Comparison of ENCODE assay signal across 33 mouse cellular contexts in the genomic region with DNA sequence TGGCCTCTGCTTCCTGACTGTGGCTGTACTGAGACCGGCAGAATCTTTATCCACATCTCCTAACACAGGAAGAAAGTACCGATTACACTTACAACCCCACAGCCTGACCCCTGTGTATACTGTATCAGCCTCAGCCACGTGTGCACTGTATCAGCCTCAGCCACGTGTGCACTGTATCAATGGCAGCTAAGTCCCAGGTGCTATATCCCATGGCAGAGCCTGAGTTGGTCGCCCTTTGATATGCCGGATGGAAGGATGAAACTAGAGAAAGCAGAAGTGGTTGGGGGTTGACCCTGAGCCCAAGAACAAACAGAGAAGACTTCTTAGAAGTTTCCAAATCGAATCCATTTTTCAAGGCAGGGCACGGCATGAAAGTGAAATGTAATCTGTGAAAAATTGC. TPM values are rescaled to one million over a fixed set of nuclear protein-coding genes. Genes with fewer than 3 reads are reported as not detected.
DNase-seq lines count a peak whose midpoint lies in the region; ATAC-seq and TF ChIP-seq lines count a peak whose summit lies in the region.
"Had no signal": no experiment of that assay in that cellular context is flagged by ENCODE, and none has a peak within 500 bp of the region (broad histone marks: within the 10 kb centered on the region; RNA-seq: fewer than 3 reads in every experiment).

No protein-coding gene starts in this region.

- no peak overlapping the region for H3K9ac ChIP-seq in kidney, embryonic 15.5 days
- H3K9ac ChIP-seq in CH12.LX (ENCODE audit: insufficient read depth, low read depth) = no peak overlapping the region
- no peak overlapping the region for H3K9ac ChIP-seq in embryonic facial prominence, embryonic 12.5 days
- H3K9ac ChIP-seq: heart, embryonic 12.5 days; hindbrain, embryonic 15.5 days; limb, embryonic 12.5 days; liver, embryonic 15.5 days; lung, embryonic 14.5 days; midbrain, embryonic 12.5 days; neural tube, embryonic 12.5 days had no signal

- H3K4me3 ChIP-seq in kidney, embryonic 15.5 days (replicated peaks) = no peak overlapping the region
- H3K4me3 ChIP-seq in CH12.LX (replicated peaks in 1 of 3; ENCODE audit: low read depth in 2 of 3, low read length in 2 of 3, poor library complexity in 1 of 3) = no peak overlapping the region
- no peak overlapping the region for H3K4me3 ChIP-seq in embryonic facial prominence, embryonic 12.5 days
- H3K4me3 ChIP-seq in megakaryocyte, embryonic 14.5 days (replicated peaks) = peak overlapping the region; percentile 69
- H3K4me3 ChIP-seq: heart, adult 2 months; heart, embryonic 12.5 days; hindbrain, embryonic 15.5 days; layer of hippocampus, adult 2 months; limb, embryonic 12.5 days; liver, embryonic 15.5 days; midbrain, embryonic 12.5 days; neural tube, embryonic 12.5 days had no signal

- in situ Hi-C loops in CH12.LX (cut with MboI; ENCODE audit: low pct_ligation_motif_present, low pct_unique_long_range_greater_than_20kb, low sequenced_read_pairs) = no loop called here

- no peak overlapping the region for H3K4me2 ChIP-seq in kidney, embryonic 15.5 days
- peak overlapping the region; percentile 57; the same call in 1 of the 2 replicates for H3K4me2 ChIP-seq in CH12.LX (ENCODE audit: insufficient read depth, low read depth, poor library complexity, severe bottlenecking)
- H3K4me2 ChIP-seq in embryonic facial prominence, embryonic 12.5 days (replicated peaks) = no peak overlapping the region
- H3K4me2 ChIP-seq: heart, embryonic 12.5 days; hindbrain, embryonic 15.5 days; limb, embryonic 12.5 days; liver, embryonic 15.5 days; lung, embryonic 14.5 days; midbrain, embryonic 12.5 days; neural tube, embryonic 12.5 days had no signal

- no peak for TF ChIP-seq RAD21 in CH12.LX (IDR thresholded peaks at IDR 0.05; ENCODE audit: low read depth, low read length)

- no peaks in the 10 kb centered on the region for H3K79me2 ChIP-seq in CH12.LX (replicated peaks; ENCODE audit: control insufficient read depth, extremely low read depth, insufficient read depth, poor library complexity, severe bottlenecking)

- DNase-seq in kidney, postnatal 25 days = no peak
- peak; percentile 40 for DNase-seq in CH12.LX (ENCODE audit: extremely low read depth)
- no peak for DNase-seq in left cerebral cortex, postnatal 14 days (ENCODE audit: low spot score in 2 of 2)
- DNase-seq: adrenal gland, postnatal 10 days; cerebellum, adult 8-10 months; cerebellum, postnatal 25 days; gastrocnemius, postnatal 25 days; heart, adult 2 months; kidney, adult 18-20 months; kidney, postnatal 36 days; lung, embryonic 14.5 days; lung, postnatal 14 days; right cerebral cortex, postnatal 4 days; thymus, adult 18-20 months; thymus, postnatal 36 days had no signal

- WGBS in kidney, embryonic 15.5 days = 39% methylated on average over 8 of the region's 8 CpGs
- 29% methylated on average over 8 of the region's 8 CpGs for WGBS in embryonic facial prominence, embryonic 12.5 days

- dilution Hi-C loops in CH12.LX (cut with MboI; ENCODE audit: extremely low pct_ligation_motif_present, extremely low pct_unique_long_range_greater_than_20kb, low sequenced_read_pairs) = no loop called here

- TF ChIP-seq POLR2A in CH12.LX (IDR thresholded peaks at IDR 0.05; ENCODE audit: low read depth, low read length) = no peak

- H3K9me3 ChIP-seq in kidney, embryonic 15.5 days (replicated peaks) = no peaks in the 10 kb centered on the region
- H3K9me3 ChIP-seq in CH12.LX (replicated peaks; ENCODE audit: low read length) = no peaks in the 10 kb centered on the region
- H3K9me3 ChIP-seq in embryonic facial prominence, embryonic 12.5 days = no peaks in the 10 kb centered on the region
- peaks cover 13% of the 10 kb centered on the region for H3K9me3 ChIP-seq in megakaryocyte, embryonic 14.5 days
- H3K9me3 ChIP-seq: heart, embryonic 12.5 days; hindbrain, embryonic 15.5 days; limb, embryonic 12.5 days; liver, embryonic 15.5 days; midbrain, embryonic 12.5 days; neural tube, embryonic 12.5 days had no signal

- H3K36me3 ChIP-seq in kidney, embryonic 15.5 days = peaks cover 13% of the 10 kb centered on the region; the same call in 1 of the 2 replicates
- no peaks in the 10 kb centered on the region for H3K36me3 ChIP-seq in CH12.LX (replicated peaks in 1 of 2; ENCODE audit: control insufficient read depth in 1 of 2, insufficient read depth in 1 of 2, low read length in 1 of 2)
- no peaks in the 10 kb centered on the region for H3K36me3 ChIP-seq in embryonic facial prominence, embryonic 12.5 days
- H3K36me3 ChIP-seq in megakaryocyte, embryonic 14.5 days (replicated peaks; ENCODE audit: low read length) = no peaks in the 10 kb centered on the region
- H3K36me3 ChIP-seq: heart, embryonic 12.5 days; hindbrain, embryonic 15.5 days; limb, embryonic 12.5 days; liver, embryonic 15.5 days; midbrain, embryonic 12.5 days; neural tube, embryonic 12.5 days had no signal

- no peak overlapping the region for H3K27ac ChIP-seq in kidney, embryonic 15.5 days
- H3K27ac ChIP-seq in CH12.LX (ENCODE audit: insufficient read depth, low read depth) = no peak overlapping the region
- no peak overlapping the region for H3K27ac ChIP-seq in embryonic facial prominence, embryonic 12.5 days
- H3K27ac ChIP-seq: heart, adult 2 months; hindbrain, embryonic 15.5 days; layer of hippocampus, adult 2 months; limb, embryonic 12.5 days; liver, embryonic 15.5 days; midbrain, embryonic 12.5 days; neural tube, embryonic 12.5 days; stomach, postnatal 0 days had no signal

- intact Hi-C loops in left cerebral cortex, postnatal 14 days (cut with DNase I) = no loop called here

- H3K27me3 ChIP-seq in kidney, embryonic 15.5 days = no peaks in the 10 kb centered on the region
- H3K27me3 ChIP-seq in CH12.LX (replicated peaks) = no peaks in the 10 kb centered on the region
- no peaks in the 10 kb centered on the region for H3K27me3 ChIP-seq in embryonic facial prominence, embryonic 12.5 days
- no peaks in the 10 kb centered on the region for H3K27me3 ChIP-seq in megakaryocyte, embryonic 14.5 days (replicated peaks)
- H3K27me3 ChIP-seq: heart, embryonic 12.5 days; hindbrain, embryonic 15.5 days; liver, embryonic 15.5 days; midbrain, embryonic 12.5 days; neural tube, embryonic 12.5 days; Patski had no signal

- H3K4me1 ChIP-seq in kidney, embryonic 15.5 days = 0 out of 2 replicates have a peak, but pooled peaks cover 4% of the 10 kb centered on the region
- H3K4me1 ChIP-seq in CH12.LX (ENCODE audit: control insufficient read depth in 1 of 2, insufficient read depth in 2 of 2) = peaks cover 5 to 23% of the 10 kb centered on the region in 2 experiments; a peak in 1 of 4 replicates
- no peaks in the 10 kb centered on the region for H3K4me1 ChIP-seq in embryonic facial prominence, embryonic 12.5 days
- H3K4me1 ChIP-seq in megakaryocyte, embryonic 14.5 days = no peaks in the 10 kb centered on the region
- H3K4me1 ChIP-seq: heart, embryonic 12.5 days; hindbrain, embryonic 15.5 days; liver, embryonic 15.5 days; midbrain, embryonic 12.5 days; neural tube, embryonic 12.5 days had no signal

- 0 out of 2 replicates have a peak, but pooled peaks have one; percentile 10 for TF ChIP-seq EP300 in CH12.LX (IDR thresholded peaks at IDR 0.05; ENCODE audit: low read length)

- TF ChIP-seq CTCF in CH12.LX (conservative IDR thresholded peaks at IDR 0.05 in 1 of 2, IDR thresholded peaks at IDR 0.05 in 1 of 2; ENCODE audit: low read depth in 2 of 2, low read length in 2 of 2) = no peak

- peak; percentile 65; the same call in 1 of the 2 replicates for ATAC-seq in kidney, embryonic 15.5 days (replicated peaks; ENCODE audit: low FRiP score)
- ATAC-seq in embryonic facial prominence, embryonic 12.5 days (ENCODE audit: insufficient number of reproducible peaks, insufficient read depth, low FRiP score, low TSS enrichment) = peak; percentile 64; the same call in 1 of the 2 replicates
- no peak for ATAC-seq in erythroid progenitor cell, adult 5-6 weeks (replicated peaks; ENCODE audit: low FRiP score, poor library complexity, severe bottlenecking)
- ATAC-seq: forebrain, embryonic 14.5 days; inflammation-experienced regulatory T-cells, adult 6 months; Patski had no signal

TF ChIP-seq in CH12.LX, 34 proteins besides CTCF, POLR2A, EP300 and RAD21 (continues in another document):
- TF ChIP-seq ZC3H11A (IDR thresholded peaks at IDR 0.05; ENCODE audit: low read depth, low read length) = no peak
- no peak for TF ChIP-seq SIN3A (IDR thresholded peaks at IDR 0.05; ENCODE audit: low read length)
- TF ChIP-seq POLR2AphosphoS2 (IDR thresholded peaks at IDR 0.05; ENCODE audit: low read depth, low read length) = no peak
- TF ChIP-seq KAT2A (IDR thresholded peaks at IDR 0.05; ENCODE audit: insufficient replicate concordance, low read length) = no peak
- TF ChIP-seq ETS1 (conservative IDR thresholded peaks at IDR 0.05; ENCODE audit: low read depth, low read length) = no peak
- TF ChIP-seq UBTF (IDR thresholded peaks at IDR 0.05; ENCODE audit: low read depth, low read length) = no peak
- peak; percentile 54; the same call in 1 of the 2 replicates for TF ChIP-seq BHLHE40 (IDR thresholded peaks at IDR 0.05; ENCODE audit: low read depth, low read length)
- TF ChIP-seq ZNF384 (IDR thresholded peaks at IDR 0.05; ENCODE audit: low read depth, low read length) = no peak
- TF ChIP-seq CHD1 (IDR thresholded peaks at IDR 0.05; ENCODE audit: low read depth, low read length) = no peak
- no peak for TF ChIP-seq E2F4 (IDR thresholded peaks at IDR 0.05; ENCODE audit: insufficient replicate concordance, low read depth, low read length)
- TF ChIP-seq ZMIZ1 (IDR thresholded peaks at IDR 0.05; ENCODE audit: low read depth, low read length) = no peak
- peak; percentile 81; the same call in 1 of the 2 replicates for TF ChIP-seq MYC (IDR thresholded peaks at IDR 0.05; ENCODE audit: low read depth, low read length)
- TF ChIP-seq CHD2 (IDR thresholded peaks at IDR 0.05; ENCODE audit: low read length) = no peak
- TF ChIP-seq PAX5 (IDR thresholded peaks at IDR 0.05; ENCODE audit: low read length) = no peak
- no peak for TF ChIP-seq ELF1 (IDR thresholded peaks at IDR 0.05; ENCODE audit: low read depth, low read length)
- no peak for TF ChIP-seq TBP (conservative IDR thresholded peaks at IDR 0.05; ENCODE audit: low read depth, low read length)
- no peak for TF ChIP-seq USF1 (IDR thresholded peaks at IDR 0.05; ENCODE audit: low read depth, low read length)

RNA-seq across cellular contexts. Expression of a gene that starts 17.9 kb away (rescaled TPM):
- polyA plus RNA-seq in kidney, embryonic 15.5 days (2015; fragmentation: Nextera tagmentation; extraction: Ambion mirVana) = 14.5 and 15.2 TPM in 2 replicates
- total RNA-seq in CH12.LX (2012; rRNA removed) (not detected in 2 replicates), CH12.LX (2014; rRNA removed) (not detected in 2 replicates)
- polyA plus RNA-seq in CH12.LX (2012; ENCODE audit: insufficient read length, low read depth) = not detected in 2 replicates
- polyA plus RNA-seq in embryonic facial prominence, embryonic 12.5 days (2016; fragmentation: Nextera tagmentation; extraction: Ambion mirVana) = 0.88 and 1.3 TPM in 2 replicates
- not detected in 2 replicates for polyA plus RNA-seq in megakaryocyte, embryonic 14.5 days (2012; ENCODE audit: insufficient read depth, low replicate concordance)
- total RNA-seq in erythroid progenitor cell, adult 5-6 weeks (2015; ENCODE audit: low replicate concordance) = not detected in 2 replicates
- not detected in 2 replicates for total RNA-seq in erythroid progenitor cell, adult 5-6 weeks (2017; ENCODE audit: low replicate concordance)
- 1 to 10 TPM; 4.8 to 6.3 TPM for total RNA-seq in left cerebral cortex, postnatal 14 days (2021)
- total RNA-seq: heart, adult 2 months; hematopoietic stem cell, adult 5-6 weeks; liver, adult 2 months; MEL had no signal
- polyA plus RNA-seq: inflammation-experienced regulatory T-cells, adult 6 months had no signal
